Mouse (Mus musculus): ENCODE results near the gene Gabrd.
A peak's percentile ranks its signal among the peaks of the same experiment; 100 is the strongest.
"Not testable (repeated sequence)": the region's sequence is repeated elsewhere in the genome, so short reads cannot be mapped to it uniquely, and the experiment has no call there.

The Gabrd gene

GRCm38 (mm10) chr4:155397511-155398221 lies at the start of gene Gabrd:
TSS of gene Gabrd (minus strand) at chr4:155398112.
- DNase-seq (ENCODE audit: low read depth), result peak; percentile 11

- no peak for DNase-seq (ENCODE audit: low read depth)
These were observed 44.9 kb upstream of the Gabrd start for GRCm38 (mm10) chr4:155442808-155443207.

GRCm38 (mm10) chr4:155433993-155434392 lies 36.1 kb upstream of the Gabrd start:
- no peak for DNase-seq (ENCODE audit: low read depth)

- no peak for DNase-seq (ENCODE audit: low read depth)
These were observed 34.4 kb upstream of the Gabrd start for GRCm38 (mm10) chr4:155432358-155432757.

- DNase-seq (ENCODE audit: low read depth), result no peak
These were observed 31.3 kb upstream of the Gabrd start for GRCm38 (mm10) chr4:155429202-155429601.

- no peak for DNase-seq (ENCODE audit: low read depth)
These were observed 30.5 kb upstream of the Gabrd start for GRCm38 (mm10) chr4:155428442-155428841.

- no peak for DNase-seq (ENCODE audit: low read depth)
These were observed 28.4 kb upstream of the Gabrd start for GRCm38 (mm10) chr4:155426272-155426671.

- DNase-seq (ENCODE audit: low read depth), result no peak
These were observed 26.1 kb upstream of the Gabrd start for GRCm38 (mm10) chr4:155423988-155424387.

- not testable (repeated sequence) for DNase-seq (ENCODE audit: low read depth)
These were observed 23.8 kb upstream of the Gabrd start for GRCm38 (mm10) chr4:155421412-155422370.

GRCm38 (mm10) chr4:155420137-155420536 lies 22.2 kb upstream of the Gabrd start:
- DNase-seq (ENCODE audit: low read depth), result no peak

- no peak for DNase-seq (ENCODE audit: low read depth)
These were observed 16.8 kb upstream of the Gabrd start for GRCm38 (mm10) chr4:155414656-155415235.

- no peak for DNase-seq (ENCODE audit: low read depth)
These were observed 15.9 kb upstream of the Gabrd start for GRCm38 (mm10) chr4:155413641-155414335.

- no peak for DNase-seq (ENCODE audit: low read depth)
These were observed 14.2 kb upstream of the Gabrd start for GRCm38 (mm10) chr4:155412124-155412523.

GRCm38 (mm10) chr4:155409058-155409776 lies 11.3 kb upstream of the Gabrd start, which contains the start of gene Cfap74:
TSS of gene Cfap74 (plus strand) at chr4:155409190.
- DNase-seq (ENCODE audit: low read depth), result peak; percentile 92

- DNase-seq (ENCODE audit: low read depth), result no peak
These were observed 10.8 kb upstream of the Gabrd start for GRCm38 (mm10) chr4:155408695-155409057.

GRCm38 (mm10) chr4:155402489-155402888 lies 4.6 kb upstream of the Gabrd start:
- no peak for DNase-seq (ENCODE audit: low read depth)

- no peak for DNase-seq (ENCODE audit: low read depth)
These were observed 3.2 kb upstream of the Gabrd start for GRCm38 (mm10) chr4:155401121-155401520.

GRCm38 (mm10) chr4:155398222-155398540 lies 269 bp upstream of the Gabrd start:
- no peak for DNase-seq (ENCODE audit: low read depth)

- DNase-seq (ENCODE audit: low read depth), result no peak
These were observed 1.2 kb downstream of the Gabrd start for GRCm38 (mm10) chr4:155396751-155397150.

- no peak for DNase-seq (ENCODE audit: low read depth)
These were observed 2.4 kb downstream of the Gabrd start for GRCm38 (mm10) chr4:155395471-155395870.

GRCm38 (mm10) chr4:155387166-155387565 lies 10.7 kb downstream of the Gabrd start:
- DNase-seq (ENCODE audit: low read depth), result no peak

Measured in NIH3T3 (cell line).